Mouse (Mus musculus): ENCODE measurements at regions not wholly inside any gene's neighbourhood (a gene's known extent, or its start where the extent isn't known, plus 50 kb on each side); places are given as distances from the start of the nearest gene placed in this dataset.

GRCm38 (mm10) chr11:45136781-45137180 lies 519.7 kb downstream of the Ebf1 start:
- TF ChIP-seq CTCF (IDR thresholded peaks at IDR 0.05; ENCODE audit: extremely low read depth, insufficient read depth, insufficient read length, insufficient replicate concordance) = no peak
- TF ChIP-seq POLR2A (IDR thresholded peaks at IDR 0.05; ENCODE audit: low read depth, low read length) = no peak

Measured in spleen, adult 2 months (tissue).